Mouse (Mus musculus) embryonic facial prominence, embryonic 12.5 days (tissue): ENCODE data around the gene Zyx. TPM values are rescaled to one million over a fixed set of nuclear protein-coding genes. Genes with fewer than 3 reads are reported as not detected.

Experiments used
- ATAC-seq: fragments of 200-750 bp; cut with Nextera tagmentation; 2 replicates; pipeline ENCODE4 v1.8.0; 2017; ENCODE audit not compliant: insufficient number of reproducible peaks, insufficient read depth, low FRiP score, low TSS enrichment
- H3K27ac ChIP-seq: fragments of 300-500 bp; sonication (generic); 2 replicates; pipeline ENCODE4 v1.5.1; 2016; ENCODE audit warnings: mild to moderate bottlenecking
- H3K27me3 ChIP-seq: fragments of 300-500 bp; sonication (generic); 2 replicates; pipeline ENCODE4 v1.6.1; 2016; ENCODE audit warnings: mild to moderate bottlenecking, moderate library complexity
- H3K36me3 ChIP-seq: fragments of 300-500 bp; sonication (generic); 2 replicates; pipeline ENCODE4 v1.6.1; 2016; ENCODE audit warnings: mild to moderate bottlenecking
- H3K4me1 ChIP-seq: fragments of 300-500 bp; sonication (generic); 2 replicates; pipeline ENCODE4 v1.6.1; 2016
- H3K4me2 ChIP-seq: fragments of 300-500 bp; sonication (generic); replicated peaks from 2 replicates; pipeline ENCODE4 v1.6.1; 2016; ENCODE audit warnings: mild to moderate bottlenecking, moderate library complexity
- H3K4me3 ChIP-seq: fragments of 300-500 bp; sonication (generic); 2 replicates; pipeline ENCODE4 v1.5.1; 2016; ENCODE audit warnings: mild to moderate bottlenecking
- H3K9ac ChIP-seq: fragments of 300-500 bp; sonication (generic); 2 replicates; pipeline ENCODE4 v1.6.1; 2016; ENCODE audit warnings: mild to moderate bottlenecking, moderate library complexity
- H3K9me3 ChIP-seq: fragments of 300-500 bp; sonication (generic); 2 replicates; pipeline ENCODE4 v1.6.1; 2016; ENCODE audit warnings: mild to moderate bottlenecking, moderate library complexity
- WGBS: fragments of 180-500 bp; shearing (Covaris S2); methylation state at CpG from one replicate; pipeline ENCODE4 v1.1.7; 2016; 5-methylcytosine and 5-hydroxymethylcytosine counted together
- polyA plus RNA-seq: library from polyadenylated mRNA; unstranded; fragments of >200 nt; fragmentation: Nextera tagmentation; extraction: Ambion mirVana; gene quantifications from 2 replicates; pipeline ENCODE4 v1.2.1, GENCODE M21; 2016

Zyx gene
- polyA plus RNA-seq, 1 experiment from 2014 or later: 107 TPM

DNA sequence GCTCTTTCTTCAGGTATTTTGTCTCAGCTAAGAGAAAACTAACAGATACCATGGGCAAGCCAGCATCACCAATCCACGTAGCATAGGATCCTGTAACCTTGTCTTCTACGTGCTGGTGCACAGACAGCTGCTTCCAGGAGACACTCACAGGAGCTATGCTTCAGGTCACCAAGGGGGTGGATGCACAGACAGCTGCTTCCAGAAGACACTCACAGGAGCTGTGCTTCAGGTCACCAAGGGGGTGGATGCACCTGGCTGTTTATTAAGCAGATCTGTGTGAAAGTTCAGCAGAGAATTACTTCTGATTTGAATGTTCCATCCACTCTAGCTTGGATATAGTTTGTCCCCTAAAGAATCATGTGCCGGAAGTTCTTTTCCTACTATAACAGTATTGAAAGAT, 18.5 kb upstream of the Zyx start:
- ATAC-seq: no peak
- 87% methylated on average over 3 of the region's 3 CpGs for WGBS

GRCm38 (mm10) chr6:42339189-42339588, 10.2 kb upstream of the Zyx start:
- no peak overlapping the region for H3K9ac ChIP-seq
- WGBS: 89% methylated on average over 2 of the region's 2 CpGs
- H3K36me3 ChIP-seq: no peaks in the 10 kb centered on the region
- no peak overlapping the region for H3K4me3 ChIP-seq
- no peaks in the 10 kb centered on the region for H3K27me3 ChIP-seq
- no peaks in the 10 kb centered on the region for H3K9me3 ChIP-seq
- no peak overlapping the region for H3K4me2 ChIP-seq
- no peak for ATAC-seq
- H3K27ac ChIP-seq: no peak overlapping the region
- no peaks in the 10 kb centered on the region for H3K4me1 ChIP-seq

More for the DNA sequence above, 18.5 kb upstream of the Zyx start:
- Histone ChIP-seq H3K4me1 (no peaks in the 10 kb centered on the region), H3K27ac (no peak overlapping the region), H3K4me3 (no peak overlapping the region), H3K9ac (no peak overlapping the region), H3K9me3 (no peaks in the 10 kb centered on the region), H3K27me3 (no peaks in the 10 kb centered on the region), H3K4me2 (no peak overlapping the region), H3K36me3 (no peaks in the 10 kb centered on the region)

- no peak for ATAC-seq
These were observed 9.4 kb upstream of the Zyx start for GRCm38 (mm10) chr6:42339981-42340380.

DNA sequence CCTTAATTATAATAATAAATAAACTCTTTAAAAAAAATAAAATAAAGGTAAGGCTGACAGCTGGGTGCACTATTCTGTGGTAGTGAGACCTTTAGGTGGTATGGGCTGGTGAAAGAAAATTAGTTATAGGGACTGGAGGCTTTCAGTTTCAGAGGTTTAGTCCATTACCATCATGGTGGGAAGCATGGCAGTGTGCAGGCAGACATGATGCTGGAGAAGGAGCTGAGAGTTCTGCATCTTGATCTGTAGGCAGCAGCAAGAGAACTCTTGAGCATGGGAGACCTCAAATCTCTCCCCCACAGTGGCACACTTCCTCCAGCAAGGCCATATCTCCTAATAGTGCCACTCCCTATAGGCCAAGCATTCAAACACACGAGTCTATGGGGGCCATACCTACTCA, 7.3 kb upstream of the Zyx start:
- no peak for ATAC-seq
- no peaks in the 10 kb centered on the region for H3K27me3 ChIP-seq
- 79% methylated on average over 1 of the region's 1 CpGs for WGBS

More at GRCm38 (mm10) chr6:42339981-42340380, 9.4 kb upstream of the Zyx start:
- Histone ChIP-seq H3K9me3 (no peaks in the 10 kb centered on the region), H3K27ac (no peak overlapping the region), H3K9ac (no peak overlapping the region), H3K4me2 (no peak overlapping the region), H3K4me3 (no peak overlapping the region), H3K36me3 (no peaks in the 10 kb centered on the region), H3K27me3 (no peaks in the 10 kb centered on the region), H3K4me1 (no peaks in the 10 kb centered on the region)
- 73% methylated on average over 5 of the region's 5 CpGs for WGBS

GRCm38 (mm10) chr6:42343361-42344120, 5.9 kb upstream of the Zyx start:
- no peaks in the 10 kb centered on the region for H3K36me3 ChIP-seq
- no peak overlapping the region for H3K9ac ChIP-seq
- no peaks in the 10 kb centered on the region for H3K27me3 ChIP-seq
- ATAC-seq: no peak
- no peak overlapping the region for H3K4me2 ChIP-seq
- WGBS: 84% methylated on average over 9 of the region's 9 CpGs
- H3K9me3 ChIP-seq: no peaks in the 10 kb centered on the region
- H3K4me3 ChIP-seq: no peak overlapping the region
- no peak overlapping the region for H3K27ac ChIP-seq
- H3K4me1 ChIP-seq: no peaks in the 10 kb centered on the region; the same call in 1 of the 2 replicates

More for the DNA sequence above, 7.3 kb upstream of the Zyx start:
- H3K9me3 ChIP-seq: no peaks in the 10 kb centered on the region
- H3K4me3 ChIP-seq: no peak overlapping the region
- H3K4me1 ChIP-seq: no peaks in the 10 kb centered on the region
- no peak overlapping the region for H3K9ac ChIP-seq
- no peak overlapping the region for H3K27ac ChIP-seq
- no peaks in the 10 kb centered on the region for H3K36me3 ChIP-seq
- H3K4me2 ChIP-seq: no peak overlapping the region

DNA sequence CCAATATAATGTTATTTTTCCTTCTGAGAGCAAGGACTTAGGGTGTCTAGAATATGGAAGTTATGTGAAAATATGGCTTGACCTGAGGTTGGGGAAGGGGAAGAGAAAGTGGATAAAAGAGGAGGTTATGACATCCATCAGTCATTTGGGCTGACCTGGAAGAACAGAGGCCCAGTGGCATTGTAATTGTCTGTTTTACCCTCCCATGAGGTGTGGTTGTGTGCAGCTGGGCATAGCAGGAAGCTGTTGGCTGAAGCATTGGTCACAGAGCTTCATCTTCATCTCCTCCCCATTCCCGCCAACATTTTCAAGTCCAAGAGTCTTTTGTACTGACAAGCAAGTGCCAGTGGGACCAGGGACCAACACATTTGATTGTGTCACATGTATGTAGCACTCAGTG, 5.2 kb upstream of the Zyx start:
- Histone ChIP-seq H3K4me3 (no peak overlapping the region), H3K36me3 (no peaks in the 10 kb centered on the region), H3K27me3 (no peaks in the 10 kb centered on the region), H3K9me3 (no peaks in the 10 kb centered on the region), H3K27ac (no peak overlapping the region), H3K4me2 (no peak overlapping the region), H3K4me1 (no peaks in the 10 kb centered on the region; the same call in 1 of the 2 replicates), H3K9ac (no peak overlapping the region)
- no peak for ATAC-seq
- WGBS: 84% methylated on average over 1 of the region's 1 CpGs

DNA sequence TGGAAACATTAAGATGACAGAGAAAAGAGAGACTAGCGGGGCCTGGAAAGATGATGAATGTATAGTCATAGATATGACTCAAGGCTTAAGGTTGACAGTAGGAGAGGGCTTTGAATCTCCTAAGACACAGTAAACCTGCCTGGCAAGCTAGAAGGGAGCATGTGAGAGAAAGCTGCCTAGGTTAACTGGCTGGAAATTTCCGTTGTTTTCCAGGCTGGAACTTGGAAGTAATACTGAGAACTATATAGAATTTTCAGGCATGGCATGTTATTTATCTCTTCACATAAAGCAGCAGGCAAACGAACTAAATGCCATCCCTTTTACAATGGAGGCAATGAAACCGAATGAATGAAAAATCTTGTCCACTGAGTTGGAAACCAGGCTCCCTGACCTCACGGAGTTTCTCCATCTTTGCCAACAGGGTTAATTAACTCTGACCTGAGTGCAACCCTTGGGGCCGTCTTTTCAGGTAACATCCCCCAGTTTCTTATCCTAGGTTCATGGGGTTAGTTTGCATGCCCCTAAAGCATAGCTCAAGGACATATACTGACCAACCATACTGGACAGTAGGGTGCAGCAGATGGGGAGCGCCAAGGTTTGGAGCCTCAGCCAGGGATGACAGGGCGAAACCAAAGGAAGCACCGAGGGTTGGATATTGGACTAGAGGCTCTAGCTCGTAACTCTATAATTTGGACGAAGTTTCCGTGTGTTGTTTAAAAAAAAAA, 987 bp upstream of the Zyx start:
- peaks cover 26% of the 10 kb centered on the region for H3K4me1 ChIP-seq
- no peak overlapping the region for H3K27ac ChIP-seq
- H3K9ac ChIP-seq: no peak overlapping the region
- H3K27me3 ChIP-seq: no peaks in the 10 kb centered on the region
- WGBS: 39% methylated on average over 12 of the region's 12 CpGs
- H3K9me3 ChIP-seq: no peaks in the 10 kb centered on the region
- peaks cover 18% of the 10 kb centered on the region; the same call in 1 of the 2 replicates for H3K36me3 ChIP-seq
- no peak for ATAC-seq
- H3K4me3 ChIP-seq: peak overlapping the region; percentile 73; the same call in 1 of the 2 replicates
- H3K4me2 ChIP-seq: peak overlapping the region; percentile 84; the same call in 1 of the 2 replicates

GRCm38 (mm10) chr6:42349006-42349425, 414 bp upstream of the Zyx start:
- WGBS: under 1% methylated on average over 11 of the region's 11 CpGs
- no peak; the same call in 1 of the 2 replicates for ATAC-seq

DNA sequence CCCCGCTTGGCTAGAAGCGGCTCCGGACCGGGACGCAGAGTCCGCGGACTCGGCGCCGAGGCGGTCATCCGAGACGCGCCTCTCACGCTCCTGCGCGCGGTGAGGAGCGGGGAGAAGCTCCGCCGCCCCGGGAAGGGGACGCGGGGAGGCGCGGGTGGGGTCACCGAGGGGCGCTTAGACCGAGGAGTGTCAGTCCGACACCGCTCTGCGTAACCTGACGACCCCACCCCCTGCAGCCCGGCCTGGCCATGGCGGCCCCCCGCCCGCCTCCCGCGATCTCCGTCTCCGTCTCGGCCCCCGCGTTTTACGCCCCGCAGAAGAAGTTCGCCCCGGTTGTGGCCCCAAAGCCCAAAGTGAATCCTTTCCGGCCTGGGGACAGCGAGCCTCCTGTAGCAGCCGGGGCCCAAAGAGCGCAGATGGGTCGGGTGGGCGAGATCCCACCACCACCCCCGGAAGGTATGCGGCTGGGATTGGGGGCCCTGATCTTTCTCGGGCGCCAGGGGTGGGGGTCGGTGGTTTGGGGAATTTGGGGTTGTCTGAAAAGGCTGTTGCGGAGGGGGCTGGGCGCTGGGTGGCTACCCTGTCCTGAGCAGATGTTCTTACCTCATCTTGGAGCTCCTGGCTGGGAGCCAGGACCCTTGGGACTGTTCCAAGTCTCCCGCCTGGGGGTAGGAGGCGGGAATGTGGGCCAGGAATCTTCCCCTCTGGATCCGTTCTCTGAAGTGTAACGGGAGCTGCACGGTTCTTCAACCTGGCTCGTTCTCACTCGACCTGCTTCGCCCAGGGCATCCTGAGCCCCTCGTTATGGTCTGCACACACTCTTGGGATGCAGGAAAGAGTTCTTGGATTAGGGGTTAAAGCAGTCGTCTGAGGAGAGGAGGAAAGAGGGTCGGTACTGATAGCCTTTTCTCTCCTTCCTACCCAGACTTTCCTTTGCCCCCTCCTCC, 864 bp downstream of the Zyx start:
- peak overlapping the region; percentile 97 for H3K27ac ChIP-seq
- no peaks in the 10 kb centered on the region for H3K27me3 ChIP-seq
- H3K4me2 ChIP-seq: peak overlapping the region; percentile 84
- H3K4me1 ChIP-seq: peaks cover 36% of the 10 kb centered on the region
- ATAC-seq: peak; percentile 58
- peaks cover 25% of the 10 kb centered on the region for H3K36me3 ChIP-seq
- under 1% methylated on average over 50 of the region's 72 CpGs for WGBS
- H3K4me3 ChIP-seq: peak overlapping the region; percentile 73
- H3K9ac ChIP-seq: peak overlapping the region; percentile 86
- H3K9me3 ChIP-seq: no peaks in the 10 kb centered on the region

More at GRCm38 (mm10) chr6:42349006-42349425, 414 bp upstream of the Zyx start:
- no peaks in the 10 kb centered on the region for H3K27me3 ChIP-seq
- peak overlapping the region; percentile 73 for H3K4me3 ChIP-seq
- peak overlapping the region; percentile 84 for H3K4me2 ChIP-seq
- H3K9me3 ChIP-seq: no peaks in the 10 kb centered on the region
- H3K9ac ChIP-seq: peak overlapping the region; percentile 86
- H3K36me3 ChIP-seq: peaks cover 18% of the 10 kb centered on the region; the same call in 1 of the 2 replicates
- peak overlapping the region; percentile 97 for H3K27ac ChIP-seq
- peaks cover 31% of the 10 kb centered on the region for H3K4me1 ChIP-seq

DNA sequence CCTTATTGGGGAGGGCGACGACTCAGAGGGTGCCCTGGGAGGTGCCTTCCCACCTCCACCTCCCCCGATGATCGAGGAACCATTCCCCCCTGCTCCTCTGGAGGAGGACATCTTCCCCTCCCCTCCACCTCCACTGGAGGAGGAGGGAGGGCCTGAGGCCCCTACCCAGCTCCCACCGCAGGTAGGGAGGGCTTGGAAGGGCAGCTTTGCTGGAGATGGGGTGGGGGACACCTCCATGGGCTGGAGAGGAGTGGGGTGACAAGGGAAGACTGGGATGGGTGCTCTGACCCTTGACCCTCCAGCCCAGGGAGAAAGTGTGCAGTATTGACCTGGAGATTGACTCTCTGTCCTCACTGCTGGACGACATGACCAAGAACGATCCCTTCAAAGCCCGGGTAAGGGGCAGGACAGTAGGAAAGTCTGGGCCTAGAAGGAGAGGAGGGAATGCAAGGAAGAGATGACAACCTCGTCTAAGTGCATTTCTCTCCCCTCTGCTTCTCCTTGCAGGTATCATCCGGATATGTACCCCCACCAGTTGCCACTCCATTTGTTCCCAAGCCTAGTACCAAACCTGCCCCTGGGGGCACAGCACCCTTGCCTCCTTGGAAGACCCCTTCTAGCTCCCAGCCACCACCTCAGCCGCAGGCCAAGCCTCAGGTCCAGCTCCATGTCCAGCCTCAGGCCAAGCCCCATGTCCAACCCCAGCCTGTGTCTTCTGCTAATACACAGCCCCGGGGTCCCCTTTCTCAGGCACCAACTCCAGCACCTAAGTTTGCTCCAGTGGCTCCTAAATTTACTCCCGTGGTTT, 1.7 kb downstream of the Zyx start:
- ATAC-seq: no peak
- H3K27ac ChIP-seq: peak overlapping the region; percentile 97; the same call in 1 of the 2 replicates
- H3K4me1 ChIP-seq: peaks cover 36% of the 10 kb centered on the region
- peak overlapping the region; percentile 84 for H3K4me2 ChIP-seq
- H3K4me3 ChIP-seq: peak overlapping the region; percentile 73
- H3K27me3 ChIP-seq: no peaks in the 10 kb centered on the region
- WGBS: 44% methylated on average over 13 of the region's 13 CpGs
- peak overlapping the region; percentile 86 for H3K9ac ChIP-seq
- peaks cover 34% of the 10 kb centered on the region for H3K36me3 ChIP-seq
- no peaks in the 10 kb centered on the region for H3K9me3 ChIP-seq
